Mouse (Mus musculus) kidney, postnatal 4 days (tissue): ENCODE measurements at regions not wholly inside any gene's neighbourhood (a gene's known extent, or its start where the extent isn't known, plus 50 kb on each side); places are given as distances from the start of the nearest gene placed in this dataset.

Experiments used
- DNase-seq, 2 experiments: peaks; one replicate each; pipeline ENCODE4 v3.0.0; 2021; ENCODE audit warnings: mixed read lengths in 2 of 2

GRCm38 (mm10) chr9:76896347-76896746 is 149.2 kb downstream of the Tinag start:
- no peak for DNase-seq

GRCm38 (mm10) chr9:76881830-76882229 is 163.8 kb downstream of the Tinag start:
- no peak for DNase-seq

- DNase-seq: no peak
Measured at GRCm38 (mm10) chr9:76876020-76876419, 169.6 kb downstream of the Tinag start.

GRCm38 (mm10) chr9:76872418-76872817 is 173.2 kb downstream of the Tinag start:
- DNase-seq: no peak

- DNase-seq: no peak
Measured at GRCm38 (mm10) chr9:76869635-76870034, 176.0 kb downstream of the Tinag start.

- no peak for DNase-seq
Measured at GRCm38 (mm10) chr9:76868633-76869032, 177.0 kb downstream of the Tinag start.

- DNase-seq: no peak
Measured at GRCm38 (mm10) chr9:76822173-76822572, 223.4 kb downstream of the Tinag start.

- no peak for DNase-seq
Measured at GRCm38 (mm10) chr9:76794951-76795350, 228.0 kb upstream of the Fam83b start.

- DNase-seq: peak; percentile 8 to 27
Measured at GRCm38 (mm10) chr9:76788654-76789053, 221.7 kb upstream of the Fam83b start.
